Mouse (Mus musculus): ENCODE data around the gene Gm21988.

The Gm21988 gene

DNA sequence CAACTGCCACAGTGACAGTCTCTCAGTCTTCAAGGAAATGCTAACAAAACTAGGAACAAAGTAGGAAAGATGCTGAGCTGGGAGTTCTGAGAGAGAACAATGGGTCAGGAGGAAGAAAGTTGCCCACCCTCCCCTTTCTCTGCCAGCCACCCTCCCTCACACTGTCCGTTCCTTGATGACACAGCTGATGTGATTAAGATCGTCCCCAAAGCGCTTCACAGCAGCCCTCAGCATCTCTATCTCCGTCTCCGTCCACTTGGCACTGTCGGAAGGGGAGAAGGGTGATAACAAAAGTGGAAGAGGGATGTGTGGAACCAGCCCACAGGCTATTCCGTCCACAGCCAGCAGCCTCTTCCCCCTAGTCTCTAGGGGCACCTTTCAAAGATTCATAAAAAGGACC lies 2.9 kb downstream of the Gm21988 start:
- peak in 1 of 2 experiments; percentile 50 for DNase-seq (ENCODE audit: low spot score in 2 of 2)

DNA sequence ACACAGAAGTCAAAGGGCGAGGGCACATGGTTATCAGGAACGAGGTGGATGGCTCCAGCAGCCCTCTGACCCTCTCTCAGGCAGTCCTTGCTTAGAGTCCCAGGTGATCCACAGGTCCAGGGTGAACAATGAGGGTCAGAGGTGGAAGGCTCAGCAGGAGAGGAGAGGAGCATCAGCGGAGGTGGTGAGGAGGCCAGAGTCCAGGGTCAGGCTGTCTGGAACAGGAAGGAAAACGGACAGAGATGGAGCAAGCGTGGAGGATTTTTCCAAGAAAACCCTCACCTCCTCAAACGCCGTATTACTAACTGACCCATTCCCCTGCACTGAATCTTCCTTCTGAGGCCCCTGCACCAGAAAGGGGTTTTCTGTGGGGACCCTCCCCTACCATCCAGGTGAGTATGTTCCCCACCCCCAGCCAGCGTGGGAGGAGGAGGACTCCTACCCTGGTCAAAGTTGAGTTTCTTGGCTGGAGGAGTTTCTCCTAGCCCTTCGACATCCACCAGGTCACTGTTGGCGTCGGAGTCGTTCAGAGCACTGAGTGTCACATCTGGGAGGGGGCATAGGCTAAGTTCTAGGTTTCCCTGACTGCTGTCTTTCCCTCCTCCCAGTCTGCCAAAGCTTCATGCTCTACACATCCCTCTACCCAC lies 4.3 kb downstream of the Gm21988 start:
- peak in 1 of 2 experiments; percentile 34 for DNase-seq (ENCODE audit: low spot score in 2 of 2)

DNA sequence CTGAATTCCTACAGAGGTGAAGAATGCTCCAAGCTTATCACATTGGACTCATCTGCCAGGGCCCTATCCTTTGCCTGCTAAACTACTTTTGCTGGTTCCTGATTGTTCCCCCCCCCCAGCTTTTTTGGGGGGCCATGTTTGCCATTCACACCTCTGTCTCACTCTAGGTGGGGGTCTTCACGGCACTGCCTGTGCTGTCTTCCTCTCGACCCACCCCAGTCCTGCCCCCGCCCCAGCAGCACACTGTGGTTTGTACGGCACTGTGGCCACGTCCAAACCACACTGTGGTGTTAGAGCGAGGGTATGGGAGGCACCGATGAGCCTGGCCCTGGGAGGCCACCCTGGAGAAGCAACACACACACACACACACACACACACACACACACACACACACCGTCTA lies 5.1 kb downstream of the Gm21988 start:
- peak; percentile 20 to 24 for DNase-seq (ENCODE audit: low spot score in 2 of 2)

DNA sequence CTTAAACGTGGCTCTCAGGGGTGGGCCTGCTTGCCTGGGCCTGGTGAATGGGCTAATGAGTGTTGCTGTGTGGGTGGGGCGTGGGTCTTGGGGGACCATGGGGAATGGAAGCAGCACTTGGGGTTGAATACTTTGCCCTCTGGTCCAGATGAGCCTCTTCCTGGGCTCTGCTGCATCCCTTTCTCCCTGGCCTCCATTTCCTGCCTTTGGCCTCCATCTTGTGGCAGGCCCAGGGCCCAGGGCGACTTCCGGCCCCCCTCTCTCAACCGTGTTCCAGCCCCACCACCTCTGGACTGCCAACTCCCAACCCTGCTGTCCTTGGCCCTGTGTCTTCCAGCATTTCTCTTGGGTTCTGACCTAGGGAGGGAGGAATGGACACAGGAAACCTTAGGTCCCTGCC lies 5.6 kb downstream of the Gm21988 start:
- peak in 1 of 2 experiments; percentile 28 for DNase-seq (ENCODE audit: low spot score in 2 of 2)

DNA sequence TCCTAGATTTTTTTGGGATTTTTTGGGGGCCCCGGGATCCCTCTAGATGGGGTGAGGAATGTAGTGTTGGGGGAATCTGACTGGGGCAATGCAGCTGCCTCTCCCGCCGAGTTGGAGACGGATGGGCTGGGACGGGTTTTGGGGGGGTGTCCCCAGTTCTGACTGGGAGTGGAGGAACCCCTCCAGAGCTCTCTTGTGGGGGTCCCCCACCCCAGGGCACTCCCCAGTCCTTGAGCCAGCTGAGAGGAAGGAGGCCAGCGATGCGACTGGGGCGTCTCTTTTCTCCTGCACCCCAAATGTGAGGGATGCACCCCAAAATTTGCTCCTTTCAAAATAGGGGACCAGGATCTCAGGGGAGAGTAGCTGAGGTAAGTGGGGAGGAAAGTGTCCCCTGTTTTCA lies 6.6 kb downstream of the Gm21988 start:
- DNase-seq (ENCODE audit: low spot score in 2 of 2), result peak in 1 of 2 experiments; percentile 38

DNA sequence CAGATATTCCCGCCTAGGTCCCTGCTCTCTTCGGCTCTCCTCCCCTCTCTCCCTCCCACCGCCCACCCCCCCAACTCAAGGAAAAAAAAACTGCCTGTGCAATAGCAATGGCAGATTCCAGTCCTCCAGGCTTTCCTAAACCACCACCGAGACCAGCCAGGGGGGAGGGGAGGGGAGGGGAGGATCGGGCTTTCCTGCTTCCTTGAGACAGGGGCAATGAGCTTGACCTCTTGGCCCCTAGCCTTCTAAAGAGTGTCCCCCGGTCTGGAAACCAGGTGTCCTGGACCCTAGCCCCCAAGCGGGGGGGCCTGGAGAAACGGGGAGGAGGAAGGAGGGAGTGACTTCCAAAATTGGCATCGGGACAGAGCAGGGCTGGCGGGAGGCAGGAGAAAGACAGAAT lies 7.1 kb downstream of the Gm21988 start:
- DNase-seq (ENCODE audit: low spot score in 2 of 2), result peak; percentile 61 to 65

DNA sequence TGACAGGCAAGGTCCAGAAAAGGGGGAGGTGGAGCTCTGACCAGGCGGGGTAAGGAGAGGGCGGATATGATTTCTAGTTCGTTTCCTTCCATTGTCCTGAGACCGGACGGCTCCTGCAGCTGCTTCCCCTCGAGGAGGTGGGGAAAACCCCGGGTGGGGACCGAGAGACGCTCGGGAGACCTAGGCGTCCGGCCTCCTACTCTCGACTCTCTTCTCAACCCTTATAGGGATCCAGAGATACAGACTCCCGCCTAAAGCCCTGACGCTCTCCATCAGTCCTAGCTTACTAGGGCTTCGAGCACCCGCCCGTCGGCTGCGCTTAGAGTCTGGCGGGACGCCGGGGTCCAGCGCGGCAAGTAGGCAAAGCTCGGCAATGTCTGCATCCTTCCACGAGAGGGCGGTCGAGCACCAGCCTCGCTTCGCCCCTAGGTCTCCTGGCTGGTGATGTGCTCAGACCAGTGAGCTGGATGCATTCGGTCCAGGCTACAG lies 9.3 kb downstream of the Gm21988 start:
- peak; percentile 76 to 87 for DNase-seq (ENCODE audit: low spot score in 2 of 2)

DNA sequence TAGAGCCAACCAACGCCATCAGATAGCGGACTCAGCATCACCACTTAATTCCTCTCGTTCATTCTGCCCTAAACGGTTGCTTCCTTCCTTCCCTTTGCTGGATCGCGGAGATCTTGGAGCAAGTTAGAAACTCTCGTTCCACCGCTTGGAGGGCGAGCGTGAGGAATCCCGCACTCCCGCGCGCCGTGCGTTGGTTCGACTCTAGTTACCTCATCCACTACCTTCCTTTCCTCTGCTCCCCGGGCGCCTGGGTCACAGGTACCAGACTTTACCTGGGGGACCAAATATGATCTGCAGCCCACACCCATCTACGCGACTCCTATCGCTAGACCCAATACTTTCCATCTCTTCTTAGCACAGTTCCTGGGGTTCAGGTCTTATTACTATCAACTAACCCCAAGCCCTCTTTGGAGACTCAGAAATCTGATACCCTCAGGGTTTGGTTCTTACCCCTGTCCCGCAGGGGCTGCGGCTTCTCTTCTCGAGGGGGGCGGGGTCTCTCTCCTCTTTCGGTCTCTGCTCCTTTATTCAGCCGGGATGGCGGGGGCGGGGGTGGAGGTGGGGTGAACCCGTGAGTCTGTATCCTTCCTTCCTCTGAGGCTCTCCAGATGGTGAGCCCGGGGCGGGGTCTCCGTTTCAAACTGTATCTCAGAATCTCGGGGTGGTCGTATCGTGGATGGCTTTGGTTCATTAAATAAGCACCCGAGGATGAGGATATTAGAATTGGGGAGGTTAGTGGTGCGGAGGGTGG lies 10.2 kb downstream of the Gm21988 start, which contains the start of gene Bcl6b:
Gene Bcl6b (minus strand): TSS at position 539 of the 751 bp plus-strand sequence.
- DNase-seq (ENCODE audit: low spot score in 2 of 2), result peak in 1 of 2 experiments; percentile 41

DNA sequence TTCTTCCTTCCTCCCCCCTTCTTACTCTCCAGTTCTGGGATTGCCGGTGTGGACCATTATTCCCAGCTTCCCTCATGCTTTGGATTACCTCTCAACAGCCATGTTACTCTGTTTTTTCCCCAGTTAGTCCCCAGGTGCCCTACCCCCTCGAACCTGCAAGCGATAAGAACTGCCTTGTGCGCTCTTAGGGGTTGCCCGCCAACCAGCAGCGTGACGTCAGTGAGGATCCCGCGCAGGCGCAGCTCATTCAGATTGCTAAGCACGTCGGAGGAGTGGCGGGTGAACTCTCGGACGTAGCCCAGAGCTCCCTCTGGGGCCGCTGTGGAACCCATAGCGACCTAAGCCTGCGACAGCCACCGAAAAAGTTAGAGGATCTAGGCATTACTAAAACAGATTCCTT lies 10.8 kb downstream of the Gm21988 start:
- peak; percentile 88 to 91 for DNase-seq (ENCODE audit: low spot score in 2 of 2)

DNA sequence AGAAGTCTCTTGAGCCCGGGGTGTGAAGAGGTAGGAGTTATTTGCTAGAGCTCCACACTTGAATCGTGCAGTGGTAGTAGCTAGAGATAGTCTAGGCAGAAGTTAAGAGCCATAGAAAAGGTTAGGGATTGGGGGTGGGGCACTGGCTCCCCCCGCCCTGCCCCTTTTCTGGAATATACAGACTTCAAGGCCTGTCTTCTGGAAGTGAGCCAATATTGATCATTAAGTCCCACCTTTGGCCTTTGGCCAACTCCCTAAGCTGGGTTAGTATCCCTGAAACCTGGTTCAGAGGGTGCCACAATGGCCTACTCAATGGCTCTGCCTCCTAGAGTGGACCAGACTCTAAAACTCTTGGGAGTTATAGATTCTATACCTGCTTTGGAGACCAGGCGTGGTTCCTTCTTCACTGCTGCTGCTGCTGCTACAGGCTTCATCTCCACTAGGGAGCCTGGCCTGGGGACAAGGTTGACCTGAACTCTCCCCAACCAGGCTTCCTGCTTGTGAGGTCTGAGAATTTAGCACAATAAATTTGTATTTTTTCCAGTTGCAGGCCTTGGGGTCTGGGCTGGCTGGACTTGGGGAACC lies 11.9 kb downstream of the Gm21988 start:
- DNase-seq (ENCODE audit: low spot score in 2 of 2), result no peak

DNA sequence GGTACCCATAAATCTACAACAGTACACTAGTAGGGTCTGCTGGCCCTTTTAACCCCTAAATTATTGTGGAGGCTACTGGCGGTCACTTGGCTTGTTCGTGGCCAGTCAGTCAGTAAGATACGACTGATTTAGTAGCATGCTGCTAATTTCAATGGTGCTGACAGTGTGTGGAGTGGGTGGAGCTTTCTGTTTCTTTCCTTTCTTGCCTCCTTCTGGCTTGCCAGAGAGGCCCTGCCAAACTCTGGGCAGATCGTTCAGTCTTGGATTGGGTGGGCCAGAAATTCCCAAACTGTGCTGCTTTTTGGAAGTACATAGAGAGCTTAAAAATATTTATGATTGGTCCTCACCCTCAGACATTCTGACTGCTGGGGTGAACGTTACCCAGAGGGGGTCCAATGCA lies 12.5 kb downstream of the Gm21988 start:
- peak; percentile 77 to 82 for DNase-seq (ENCODE audit: low spot score in 2 of 2)

DNA sequence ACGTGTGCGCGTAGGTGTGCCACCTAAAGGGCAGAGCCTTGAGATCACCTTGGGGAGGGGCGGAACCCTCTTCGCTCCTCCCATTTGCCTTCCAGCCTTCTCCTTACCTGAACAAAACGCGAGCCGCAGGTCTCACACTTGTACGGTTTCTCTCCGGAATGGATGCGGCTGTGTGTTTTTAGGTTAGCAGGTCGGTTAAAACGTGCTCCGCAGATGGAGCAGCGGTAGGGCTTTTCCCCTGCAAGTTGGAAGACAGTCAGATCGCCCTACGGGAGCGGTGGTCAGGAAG lies 13.1 kb downstream of the Gm21988 start:
- peak; percentile 32 to 50 for DNase-seq (ENCODE audit: low spot score in 2 of 2)

DNA sequence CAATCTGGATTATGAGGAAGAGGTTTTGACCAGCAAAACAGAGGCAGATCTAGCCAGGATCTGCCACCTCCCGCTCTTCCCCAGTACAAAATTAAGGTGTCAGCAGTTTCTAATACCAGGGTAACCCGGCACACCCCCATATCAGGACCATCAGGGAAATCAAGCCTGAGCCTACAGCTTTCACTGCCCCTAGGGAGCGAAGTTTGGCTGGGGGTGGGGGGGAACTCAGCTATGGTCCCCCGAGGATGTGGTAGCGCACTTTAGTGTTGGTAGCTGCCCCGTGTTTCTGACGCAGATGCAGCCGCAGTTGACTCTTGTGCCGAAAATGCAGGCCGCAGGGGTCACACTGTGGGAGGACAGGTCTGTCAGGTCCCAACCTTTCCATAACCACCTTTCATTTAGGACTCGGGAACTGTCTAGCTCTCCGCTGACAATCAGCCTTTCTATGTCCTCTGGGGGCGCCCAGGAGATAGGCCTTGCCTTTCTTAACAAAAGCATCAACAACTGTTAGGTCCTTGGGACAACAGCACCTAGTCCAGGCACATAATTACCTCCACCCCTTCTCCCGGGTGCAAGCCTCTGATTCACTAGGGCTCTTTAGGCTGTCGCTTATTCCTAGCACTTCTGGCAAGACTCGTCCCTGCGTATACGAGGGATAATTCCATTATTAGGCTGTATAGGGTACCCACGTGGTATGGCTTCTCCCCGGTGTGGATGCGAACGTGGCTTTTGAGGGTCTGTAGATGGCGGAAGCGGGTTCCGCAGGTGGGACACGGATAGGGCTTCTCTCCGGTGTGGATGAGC lies 13.6 kb downstream of the Gm21988 start:
- DNase-seq (ENCODE audit: low spot score in 2 of 2), result peak in 1 of 2 experiments; percentile 31

DNA sequence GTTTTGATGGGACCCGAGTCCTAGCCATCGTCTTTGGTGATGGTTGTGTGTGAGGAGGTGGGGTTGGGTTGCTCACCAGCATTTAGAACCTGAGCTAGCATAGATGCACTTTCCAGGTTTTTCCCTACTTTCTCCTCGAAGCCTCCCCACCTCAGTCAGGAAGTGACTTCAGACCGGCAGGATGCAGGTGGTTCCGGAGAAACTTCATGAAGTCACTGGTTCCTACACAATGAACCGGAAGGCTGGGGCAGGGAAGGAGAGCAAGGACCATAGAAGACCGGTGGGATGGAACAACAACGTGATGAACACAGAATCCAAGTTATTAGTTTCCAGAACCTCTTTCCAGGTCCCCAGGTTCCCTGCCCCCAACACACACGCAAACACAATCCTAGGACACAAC lies 15.9 kb downstream of the Gm21988 start:
- no peak for DNase-seq (ENCODE audit: low spot score in 2 of 2)

DNA sequence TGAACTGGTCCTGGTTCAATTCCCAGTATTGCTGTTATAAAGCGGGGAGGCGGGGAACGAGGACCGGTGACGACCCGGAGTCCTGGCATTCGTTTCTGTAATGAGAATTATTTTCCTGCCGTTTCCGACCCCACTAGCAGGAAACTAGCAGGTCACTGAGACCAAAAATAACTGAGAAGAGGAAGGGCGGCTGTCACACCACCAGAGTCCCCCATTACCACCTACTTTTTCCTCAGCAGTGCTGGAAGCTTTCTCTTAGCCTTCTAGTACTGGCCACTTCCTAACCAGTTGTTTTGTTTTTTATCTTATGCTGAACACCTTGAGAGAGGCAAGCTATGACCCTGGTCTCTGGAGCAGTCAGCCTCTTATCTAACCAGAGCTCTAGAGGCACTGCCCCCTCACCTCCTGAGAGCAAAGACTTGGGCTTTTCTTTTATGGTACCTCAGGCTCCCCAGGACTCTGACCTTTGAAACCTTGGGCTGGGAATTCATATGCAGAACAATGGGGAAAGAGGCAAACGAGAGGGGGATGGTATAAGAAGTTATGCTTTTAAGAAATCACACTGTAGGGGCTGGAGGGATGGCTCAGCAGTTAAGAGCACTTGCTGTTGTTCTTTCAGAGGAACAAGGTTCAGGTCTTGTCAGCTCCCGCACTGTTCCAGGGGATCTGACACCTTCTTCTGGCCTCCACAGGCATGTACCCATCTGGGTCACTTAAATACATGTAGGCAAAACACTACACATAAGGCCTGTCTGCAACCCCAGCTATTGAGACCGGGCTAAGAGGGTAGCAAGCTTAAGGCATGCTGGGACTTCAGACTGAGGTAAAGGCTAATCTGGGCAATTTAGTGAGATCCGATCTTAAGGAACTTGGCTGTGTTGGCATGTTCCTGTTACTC lies 17.8 kb downstream of the Gm21988 start:
- DNase-seq (ENCODE audit: low spot score in 2 of 2), result no peak

DNA sequence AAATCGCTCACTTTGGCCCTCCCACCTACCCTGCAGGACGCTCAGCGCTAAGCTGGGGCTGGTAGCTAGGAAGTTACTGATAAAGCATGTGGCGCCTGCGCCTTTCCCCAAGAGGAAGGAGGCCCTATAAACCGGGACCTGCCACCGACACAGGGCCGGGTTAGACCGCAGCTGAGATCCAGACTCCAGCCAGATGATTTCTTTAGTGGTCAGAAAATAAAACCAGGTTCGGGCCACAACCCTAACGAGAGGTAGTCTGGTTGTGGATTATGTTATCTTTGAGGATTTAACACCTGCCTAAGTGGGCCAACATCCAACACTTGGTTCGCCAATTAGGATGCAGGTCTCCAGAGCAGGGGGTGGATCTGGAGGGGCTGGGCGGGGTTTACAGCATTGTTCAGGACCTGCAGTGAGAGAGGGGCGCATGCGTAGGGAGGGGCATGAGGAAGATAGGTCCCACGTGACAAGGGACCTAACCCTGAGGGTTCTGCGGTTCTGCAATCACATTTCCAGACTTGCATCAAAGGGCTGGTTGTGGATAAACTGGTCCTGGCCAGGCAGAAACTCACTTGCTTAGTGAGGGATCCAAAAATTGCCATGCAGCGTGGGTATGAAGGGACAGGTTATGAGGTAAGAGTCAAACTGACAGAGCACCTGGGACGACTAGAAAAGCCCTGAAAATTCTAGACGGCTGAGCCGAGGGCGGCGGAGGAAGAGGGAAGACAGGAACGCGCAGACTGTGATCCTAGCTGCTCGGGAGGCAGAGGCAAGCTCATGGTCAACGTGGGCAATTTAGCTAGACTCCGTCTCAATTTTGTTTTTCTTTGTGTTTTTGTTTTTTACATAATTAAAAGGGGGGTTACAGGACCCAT lies 18.7 kb downstream of the Gm21988 start, which contains the start of gene Slc16a13:
Gene Slc16a13 (minus strand): TSS at position 334 of the 872 bp plus-strand sequence.
- DNase-seq (ENCODE audit: low spot score in 2 of 2), result peak; percentile 98 to 99

DNA sequence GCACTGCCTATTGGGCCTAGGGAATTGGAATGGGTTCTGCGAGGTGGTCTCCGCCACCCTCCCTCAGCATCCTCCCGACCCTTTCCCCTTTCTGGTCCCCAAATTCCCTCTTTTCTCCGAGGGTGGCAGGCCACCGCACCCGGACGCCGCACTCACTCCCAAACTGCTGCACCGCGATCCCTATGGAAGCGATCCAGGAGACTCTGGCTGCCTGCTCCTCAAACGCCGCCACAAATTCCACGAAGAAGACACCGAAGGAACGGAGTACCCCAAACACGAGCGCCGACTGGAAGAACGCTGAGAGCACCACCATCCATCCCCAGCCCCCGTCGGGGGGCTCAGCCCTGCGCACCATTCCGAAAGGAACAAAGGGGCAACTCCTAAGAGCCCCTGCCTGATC lies 19.3 kb downstream of the Gm21988 start:
- peak in 1 of 2 experiments; percentile 64 for DNase-seq (ENCODE audit: low spot score in 2 of 2)

DNA sequence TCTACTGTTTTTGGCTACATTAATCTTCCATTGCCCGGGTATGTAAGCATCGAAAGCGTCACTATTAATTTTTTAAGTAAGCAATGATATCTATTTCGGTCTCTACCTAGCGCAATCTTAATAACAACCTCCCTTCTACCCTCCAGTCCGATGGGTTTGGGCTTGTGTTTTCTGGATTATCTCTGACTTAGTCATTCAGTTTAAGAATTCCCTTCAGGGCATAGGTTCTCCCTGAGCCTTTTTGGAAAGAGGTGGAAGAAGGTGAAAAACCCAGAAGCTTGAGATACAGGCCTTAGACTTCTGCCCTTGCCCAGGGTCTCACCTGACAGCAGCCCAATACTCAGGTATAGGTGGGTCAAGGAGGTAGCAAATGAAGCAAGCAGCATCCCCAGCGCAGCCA lies 19.8 kb downstream of the Gm21988 start:
- no peak for DNase-seq (ENCODE audit: low spot score in 2 of 2)

DNA sequence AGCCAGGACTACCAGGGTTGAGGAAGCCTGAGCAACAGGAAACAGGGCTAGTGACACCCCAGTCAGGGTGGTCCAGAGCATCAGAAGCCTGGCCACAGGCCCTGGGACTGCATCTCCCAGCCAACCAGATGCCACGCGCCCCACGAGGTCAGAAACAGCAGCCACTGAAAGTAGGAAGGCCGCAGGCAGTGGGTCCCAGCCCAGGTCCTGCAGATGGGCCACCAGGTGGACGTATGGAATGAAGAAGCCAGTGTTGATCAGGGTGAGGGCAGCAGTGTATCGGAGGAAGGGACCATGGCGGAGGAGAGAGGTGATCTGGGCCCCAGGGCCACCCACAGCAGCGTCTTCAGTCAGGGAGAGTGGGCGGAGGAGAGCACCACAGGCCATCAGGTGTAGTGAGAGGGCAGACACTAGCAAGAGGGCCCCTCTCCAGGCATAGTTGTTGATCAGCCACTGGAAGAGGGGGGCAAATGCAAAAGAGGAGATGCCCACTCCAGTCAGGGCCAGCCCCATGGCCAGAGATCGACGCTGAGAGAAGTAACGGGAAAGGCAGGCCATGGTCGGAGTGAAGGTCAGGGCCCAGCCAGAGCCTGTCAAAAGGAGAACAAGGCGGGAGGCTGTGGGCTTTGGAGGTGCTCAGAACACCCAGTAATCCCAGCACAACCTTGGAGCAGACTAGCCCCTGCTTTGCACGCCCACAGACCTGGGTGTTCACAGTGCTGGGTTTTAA lies 20.7 kb downstream of the Gm21988 start:
- DNase-seq (ENCODE audit: low spot score in 2 of 2), result no peak
